Mouse (Mus musculus) heart, embryonic 11.5 days (tissue): ENCODE measurements around the gene Gm36210. TPM values are rescaled to one million over a fixed set of nuclear protein-coding genes. Genes with fewer than 3 reads are reported as not detected.
"Not testable (repeated sequence)": the region's sequence is repeated elsewhere in the genome, so short reads cannot be mapped to it uniquely, and the experiment has no call there.

ENCODE experiments used
- ATAC-seq: fragments of 200-750 bp; cut with Nextera tagmentation; replicated peaks from 2 replicates; pipeline ENCODE4 v1.8.0; 2017; ENCODE audit warnings: moderate library complexity; ENCODE audit not compliant: insufficient number of reproducible peaks, low FRiP score, low TSS enrichment
- H3K27ac ChIP-seq: fragments of 300-500 bp; sonication (generic); 2 replicates; pipeline ENCODE4 v1.5.1; 2014; ENCODE audit warnings: mild to moderate bottlenecking, low read depth, low read length
- H3K27me3 ChIP-seq: fragments of 300-500 bp; sonication (generic); 2 replicates; pipeline ENCODE4 v1.6.1; 2014; ENCODE audit warnings: mild to moderate bottlenecking, low read length, mixed read lengths; ENCODE audit not compliant: control insufficient read depth, insufficient read depth
- H3K36me3 ChIP-seq: fragments of 300-500 bp; sonication (generic); 2 replicates; pipeline ENCODE4 v1.6.1; 2014; ENCODE audit warnings: mild to moderate bottlenecking, low read length, moderate library complexity, mixed read lengths; ENCODE audit not compliant: control insufficient read depth, insufficient read depth
- H3K4me1 ChIP-seq: fragments of 300-500 bp; sonication (generic); 2 replicates; pipeline ENCODE4 v1.6.1; 2014; ENCODE audit warnings: low read length; ENCODE audit not compliant: control insufficient read depth, insufficient read depth
- H3K4me2 ChIP-seq: fragments of 300-500 bp; sonication (generic); 2 replicates; pipeline ENCODE4 v1.6.1; 2014; ENCODE audit warnings: mild to moderate bottlenecking, moderate library complexity
- H3K4me3 ChIP-seq: fragments of 300-500 bp; sonication (generic); 2 replicates; pipeline ENCODE4 v1.5.1; 2014; ENCODE audit warnings: low read depth, low read length
- H3K9ac ChIP-seq: fragments of 300-500 bp; sonication (generic); 2 replicates; pipeline ENCODE4 v1.6.1; 2014; ENCODE audit warnings: mild to moderate bottlenecking, low read depth, low read length, moderate library complexity
- H3K9me3 ChIP-seq: fragments of 300-500 bp; sonication (generic); replicated peaks from 2 replicates; pipeline ENCODE4 v1.6.1; 2016; ENCODE audit warnings: low read length; ENCODE audit not compliant: control insufficient read depth
- WGBS: fragments of 180-500 bp; shearing (Covaris S2); extraction: QIAGEN DNeasy Blood & Tissue Kit; methylation state at CpG from one replicate; pipeline ENCODE4 v1.1.7; 2014; ENCODE audit not compliant: insufficient replicate concordance; 5-methylcytosine and 5-hydroxymethylcytosine counted together
- polyA plus RNA-seq: library from polyadenylated mRNA; unstranded; fragments of >200 nt; fragmentation: Nextera tagmentation; extraction: Ambion mirVana; gene quantifications from 2 replicates; pipeline ENCODE4 v1.2.1, GENCODE M21; 2014

The Gm36210 gene
- polyA plus RNA-seq, 1 experiment from 2014 or later: 0.20 TPM

DNA sequence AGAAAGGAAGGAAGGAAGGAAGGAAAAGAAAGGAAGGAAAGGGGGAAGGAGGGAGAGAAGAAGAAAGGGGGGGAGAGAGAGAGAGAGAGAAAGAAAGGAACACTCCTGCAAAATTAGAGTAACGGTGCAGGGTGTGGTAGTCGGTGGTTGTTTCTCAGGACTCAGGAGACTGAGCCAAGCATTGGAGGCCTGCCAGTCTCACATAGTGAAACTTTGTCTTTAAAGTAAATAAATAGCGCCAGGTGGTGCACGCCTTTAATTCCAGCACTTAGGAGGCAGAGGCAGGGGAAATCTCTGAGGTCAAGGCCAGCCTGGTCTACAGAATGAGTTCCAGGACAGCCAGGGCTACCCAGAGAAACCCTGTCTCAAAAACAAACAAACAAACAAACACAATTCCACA lies 19.6 kb downstream of the Gm36210 start:
- Histone ChIP-seq H3K9ac (no peak overlapping the region), H3K27ac (no peak overlapping the region), H3K36me3 (no peaks in the 10 kb centered on the region), H3K4me1 (no peaks in the 10 kb centered on the region), H3K27me3 (no peaks in the 10 kb centered on the region), H3K9me3 (no peaks in the 10 kb centered on the region), H3K4me2 (no peak overlapping the region), H3K4me3 (no peak overlapping the region)
- ATAC-seq: no peak
- WGBS: 76% methylated on average over 4 of the region's 4 CpGs

DNA sequence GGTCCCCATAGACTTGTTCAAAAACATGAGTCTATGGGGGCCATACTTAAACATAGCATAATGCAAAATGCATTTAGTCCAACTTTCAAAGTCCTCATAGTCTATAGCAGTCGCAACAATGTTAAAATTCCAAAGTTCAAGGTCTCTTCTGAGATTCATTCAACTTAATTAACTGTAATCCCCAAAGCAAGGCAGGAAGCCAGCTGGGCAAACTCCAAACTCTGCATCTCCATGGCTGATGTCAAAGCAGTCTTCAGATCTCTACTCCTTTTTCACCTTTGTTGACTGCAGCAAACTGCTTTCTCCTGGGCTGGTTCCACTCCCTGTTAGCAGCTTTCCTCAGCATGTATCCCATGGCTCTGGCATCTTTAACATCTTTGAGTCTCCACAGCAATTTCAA lies 27.3 kb downstream of the Gm36210 start:
- H3K4me3 ChIP-seq, H3K27ac ChIP-seq, H3K4me2 ChIP-seq, ATAC-seq, H3K27me3 ChIP-seq, H3K9me3 ChIP-seq, H3K36me3 ChIP-seq, H3K9ac ChIP-seq: not testable (repeated sequence)
- H3K4me1 ChIP-seq: peaks cover 11% of the 10 kb centered on the region
- WGBS: 90% methylated on average over 1 of the region's 1 CpGs

DNA sequence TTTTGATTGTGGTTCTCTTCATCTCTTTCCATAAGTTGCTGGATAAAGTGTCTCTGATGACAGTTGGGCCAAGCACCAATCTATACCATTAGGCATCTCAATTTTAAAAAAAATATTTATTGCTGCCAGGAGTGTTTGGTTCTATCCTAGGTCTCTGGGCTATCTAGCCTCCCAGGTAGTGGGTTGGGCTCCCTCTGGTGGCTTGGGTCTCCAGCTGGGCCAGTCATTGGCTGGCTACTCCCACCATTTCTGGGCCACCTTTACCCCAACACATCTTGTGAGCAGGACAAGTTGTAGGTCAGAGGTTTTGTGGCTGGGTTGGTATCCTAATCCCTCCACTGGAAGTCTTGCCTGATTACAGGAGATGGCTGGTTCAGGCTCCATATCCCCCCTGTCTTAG lies 28.1 kb downstream of the Gm36210 start:
- peaks cover 11% of the 10 kb centered on the region for H3K4me1 ChIP-seq
- no peak for ATAC-seq
- no peak overlapping the region for H3K9ac ChIP-seq
- no peak overlapping the region for H3K4me3 ChIP-seq
- peak overlapping the region; percentile 92 for H3K4me2 ChIP-seq
- H3K36me3 ChIP-seq: no peaks in the 10 kb centered on the region
- no peak overlapping the region for H3K27ac ChIP-seq
- no peaks in the 10 kb centered on the region for H3K9me3 ChIP-seq
- H3K27me3 ChIP-seq: no peaks in the 10 kb centered on the region

DNA sequence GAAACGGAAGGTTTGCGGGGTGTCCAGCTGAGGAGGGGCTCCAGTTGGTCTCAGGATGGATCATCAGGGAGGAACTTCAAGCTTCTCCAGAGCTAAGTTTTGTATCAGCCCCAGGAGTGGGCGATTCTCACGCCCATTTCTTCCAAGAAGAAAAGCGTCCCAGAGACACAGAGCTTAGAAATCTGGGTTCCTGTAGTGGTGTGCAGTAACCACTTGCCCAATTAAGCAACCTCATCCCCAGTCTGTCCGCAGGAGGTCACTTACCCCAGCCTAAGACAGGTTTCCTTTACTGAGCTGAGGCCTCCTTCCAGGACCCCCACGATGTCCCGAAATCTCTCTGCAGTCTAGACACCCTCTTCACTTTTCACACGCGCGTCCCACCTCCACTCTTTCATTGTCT lies 29.1 kb downstream of the Gm36210 start:
- no peaks in the 10 kb centered on the region for H3K36me3 ChIP-seq
- H3K27me3 ChIP-seq: no peaks in the 10 kb centered on the region
- 6% methylated on average over 11 of the region's 11 CpGs for WGBS
- peak; percentile 10; the same call in 1 of the 2 replicates for ATAC-seq
- peaks cover 11% of the 10 kb centered on the region for H3K4me1 ChIP-seq
- peak overlapping the region; percentile 56 for H3K4me3 ChIP-seq
- peak overlapping the region; percentile 75 for H3K9ac ChIP-seq
- H3K4me2 ChIP-seq: peak overlapping the region; percentile 92
- no peaks in the 10 kb centered on the region for H3K9me3 ChIP-seq
- H3K27ac ChIP-seq: no peak overlapping the region

DNA sequence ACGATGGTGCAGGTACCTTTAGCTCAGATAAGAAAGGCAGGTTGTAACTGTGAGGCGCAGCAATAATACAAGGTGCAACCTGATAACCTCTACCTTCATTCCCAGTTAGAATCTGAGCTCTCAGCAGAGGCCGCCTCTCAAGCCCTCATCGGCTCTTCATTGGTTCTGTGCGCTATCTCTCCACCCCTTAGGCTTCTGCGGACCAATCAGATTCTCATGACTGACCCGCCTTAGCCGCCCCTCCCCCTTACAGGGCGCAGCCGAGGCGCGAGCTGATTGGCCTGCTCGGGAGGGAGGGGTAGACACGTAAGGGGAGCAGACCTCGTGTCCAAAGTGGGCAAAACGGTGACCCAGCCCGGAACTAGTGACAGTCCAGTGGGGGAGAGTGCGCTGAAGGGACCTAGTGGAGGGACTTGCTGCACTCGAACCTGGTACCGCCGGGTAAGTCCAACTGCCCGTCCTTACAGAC lies 29.5 kb downstream of the Gm36210 start, which contains the start of gene Isoc2a:
Gene Isoc2a (plus strand): TSS at position 401 of the 469 bp plus-strand sequence.
- H3K27me3 ChIP-seq: no peaks in the 10 kb centered on the region
- H3K4me3 ChIP-seq: peak within 1 kb of the TSS; percentile 56
- no peaks in the 10 kb centered on the region for H3K9me3 ChIP-seq
- no peaks in the 10 kb centered on the region for H3K36me3 ChIP-seq
- H3K4me1 ChIP-seq: peaks cover 11% of the 10 kb centered on the region
- H3K27ac ChIP-seq: no peak within 1 kb of the TSS
- under 1% methylated on average over 22 of the region's 22 CpGs for WGBS
- H3K9ac ChIP-seq: peak within 1 kb of the TSS; percentile 75
- H3K4me2 ChIP-seq: peak within 1 kb of the TSS; percentile 92
- peak; percentile 99 for ATAC-seq

DNA sequence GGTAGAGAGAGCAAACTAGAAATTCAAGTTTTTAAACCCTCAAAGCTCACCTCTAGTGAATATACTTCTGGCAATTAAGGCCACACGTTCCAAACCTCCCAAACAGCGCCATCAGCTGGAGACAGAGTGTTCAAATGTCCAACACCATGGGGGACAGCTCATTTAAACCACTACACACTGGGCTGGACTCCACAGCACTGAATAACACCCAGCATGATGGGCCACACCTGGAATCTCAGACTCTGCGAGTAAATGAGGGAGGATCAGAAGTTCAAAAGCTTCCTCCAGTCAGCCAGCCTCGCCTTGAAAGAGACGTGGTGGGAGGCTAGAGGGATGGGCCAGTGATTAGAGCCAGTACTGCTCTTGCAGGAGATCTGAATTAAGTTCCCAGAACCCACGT lies 36.2 kb downstream of the Gm36210 start, which contains the start of gene Isoc2b:
Gene Isoc2b (minus strand): TSS at position 126 of the 400 bp plus-strand sequence.
- no peak within 1 kb of the TSS for H3K27ac ChIP-seq
- no peaks in the 10 kb centered on the region for H3K27me3 ChIP-seq
- 55% methylated on average over 6 of the region's 6 CpGs for WGBS
- no peak for ATAC-seq
- no peak within 1 kb of the TSS for H3K9ac ChIP-seq
- H3K4me2 ChIP-seq: no peak within 1 kb of the TSS
- H3K9me3 ChIP-seq: peaks cover 2% of the 10 kb centered on the region; the same call in 1 of the 2 replicates
- no peaks in the 10 kb centered on the region for H3K36me3 ChIP-seq
- 0 out of 2 replicates have a peak, but pooled peaks cover 3% of the 10 kb centered on the region for H3K4me1 ChIP-seq
- H3K4me3 ChIP-seq: no peak within 1 kb of the TSS

DNA sequence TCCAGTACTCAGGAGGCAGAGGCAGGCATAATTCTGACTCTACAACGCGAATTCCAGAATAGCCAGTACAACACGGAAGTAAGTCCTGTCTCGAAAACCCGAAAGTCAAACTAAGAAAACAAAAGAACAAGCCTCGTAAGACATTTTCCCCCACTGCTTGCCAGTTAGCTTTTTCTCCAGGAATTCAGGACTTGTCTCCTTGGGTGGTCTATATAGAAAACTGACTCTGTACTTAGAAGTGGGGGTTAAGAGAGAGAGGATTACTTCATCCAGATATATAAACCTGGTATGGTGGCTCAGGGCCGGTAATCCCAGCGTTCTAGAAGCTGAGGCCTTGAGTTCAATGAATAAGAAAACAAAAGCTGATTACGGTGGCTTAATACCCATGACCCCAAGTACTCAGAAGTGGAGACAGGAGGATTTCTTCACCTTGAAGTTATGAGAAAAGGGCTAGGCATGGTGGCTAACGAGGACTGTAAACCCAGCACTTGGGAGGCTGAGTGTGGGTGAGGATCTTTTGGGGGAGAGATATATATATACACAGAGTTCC lies 39.6 kb downstream of the Gm36210 start:
- peak overlapping the region; percentile 78 for H3K4me2 ChIP-seq
- peak overlapping the region; percentile 79 for H3K9ac ChIP-seq
- no peaks in the 10 kb centered on the region for H3K36me3 ChIP-seq
- H3K4me3 ChIP-seq: peak overlapping the region; percentile 67
- 0 out of 2 replicates have a peak, but pooled peaks cover 5% of the 10 kb centered on the region for H3K4me1 ChIP-seq
- 50% methylated on average over 10 of the region's 10 CpGs for WGBS
- ATAC-seq: no peak
- no peaks in the 10 kb centered on the region for H3K27me3 ChIP-seq
- H3K9me3 ChIP-seq: peaks cover 2% of the 10 kb centered on the region; the same call in 1 of the 2 replicates
- peak overlapping the region; percentile 66; the same call in 1 of the 2 replicates for H3K27ac ChIP-seq

DNA sequence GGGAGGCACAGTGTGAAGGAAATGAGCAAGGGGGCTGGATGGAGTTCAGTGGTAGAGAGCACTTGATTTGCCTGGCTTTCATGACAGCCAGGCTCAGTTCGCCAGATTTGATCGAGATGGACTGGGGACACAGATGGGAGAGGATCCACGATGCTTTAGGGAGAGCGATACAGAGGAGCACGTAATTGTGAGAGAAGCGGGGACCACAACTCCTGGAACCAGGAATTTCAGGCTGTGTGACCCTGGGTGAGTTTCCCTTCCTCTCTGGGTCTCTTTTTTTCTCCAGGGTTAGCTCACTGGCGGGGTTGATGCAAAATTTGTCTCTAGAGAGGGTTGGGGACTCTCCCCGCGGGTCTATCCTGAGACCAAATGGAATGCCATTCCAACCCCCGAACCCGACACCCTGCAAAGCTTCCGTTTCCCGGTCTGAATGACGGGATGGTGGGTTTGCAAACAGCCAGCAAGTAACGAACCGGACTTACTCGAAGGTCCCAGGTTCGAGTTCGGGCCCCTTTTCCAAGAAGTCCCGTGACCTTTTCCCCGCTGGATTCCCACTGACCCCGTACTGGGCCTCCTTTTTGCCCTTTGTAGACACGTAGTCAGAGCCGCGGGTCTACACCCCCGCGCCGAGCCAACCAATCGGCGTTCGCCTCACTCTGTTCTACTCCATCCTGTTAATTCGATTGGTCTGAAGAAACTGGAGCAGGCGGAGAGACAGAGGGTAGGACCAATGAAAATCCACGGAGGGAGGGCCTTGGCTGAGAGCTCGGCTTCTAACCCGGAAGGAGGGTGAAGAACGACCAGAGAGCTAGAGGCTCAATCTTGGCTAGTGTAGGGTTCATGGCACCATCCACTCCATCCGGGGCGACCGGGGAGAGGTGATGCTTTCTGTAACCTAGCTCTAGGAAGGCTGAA lies 40.5 kb downstream of the Gm36210 start:
- Histone ChIP-seq H3K9me3 (peaks cover 2% of the 10 kb centered on the region; the same call in 1 of the 2 replicates), H3K27ac (peak overlapping the region; percentile 66), H3K9ac (peak overlapping the region; percentile 84), H3K4me3 (peak overlapping the region; percentile 67), H3K27me3 (no peaks in the 10 kb centered on the region), H3K4me2 (peak overlapping the region; percentile 78), H3K36me3 (no peaks in the 10 kb centered on the region), H3K4me1 (0 out of 2 replicates have a peak, but pooled peaks cover 5% of the 10 kb centered on the region)
- WGBS: 5% methylated on average over 40 of the region's 40 CpGs
- peak; percentile 100 for ATAC-seq
